Mouse (Mus musculus): Measurements from ENCODE around the gene Pcsk5.

DNA sequence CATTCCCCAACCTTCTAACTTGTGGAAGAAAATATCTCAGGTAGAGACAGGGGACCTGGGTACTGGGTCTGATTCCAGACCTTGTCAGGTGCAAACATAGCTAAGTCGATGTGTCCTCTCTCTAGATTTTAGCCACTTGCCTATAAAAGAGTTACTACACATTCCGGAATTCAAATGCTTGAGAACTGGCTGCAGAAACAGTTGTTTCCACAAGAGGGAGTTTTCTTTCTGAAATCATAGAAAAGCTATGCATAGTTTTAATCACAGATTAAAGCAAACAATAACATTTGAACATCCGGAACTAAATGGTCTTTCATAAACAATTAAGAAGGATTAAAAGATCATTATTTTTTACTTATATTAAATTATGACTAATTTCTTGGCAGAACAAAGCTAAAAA, 19.3 kb upstream of the Pcsk5 start:
- no peak for TF ChIP-seq CTCF (IDR thresholded peaks at IDR 0.05; ENCODE audit: borderline replicate concordance, insufficient read depth, low read depth, low read length)
- no peak for TF ChIP-seq POLR2A (IDR thresholded peaks at IDR 0.05; ENCODE audit: borderline replicate concordance, insufficient read depth, low read length)
